Mouse (Mus musculus) intestine, embryonic 14.5 days (tissue): ENCODE data around the gene Fhl2. TPM values are rescaled to one million over a fixed set of nuclear protein-coding genes. Genes with fewer than 3 reads are reported as not detected.
A peak's percentile ranks its signal among the peaks of the same experiment; 100 is the strongest.

Experiments
- ATAC-seq: fragments of 200-750 bp; cut with Nextera tagmentation; replicated peaks from 2 replicates; pipeline ENCODE4 v1.8.0; 2017; ENCODE audit warnings: low read depth, moderate number of reproducible peaks, moderate TSS enrichment, moderate library complexity; ENCODE audit not compliant: low FRiP score, low TSS enrichment
- DNase-seq: peaks from one replicate; pipeline ENCODE4 v3.0.0-alpha.2; 2018; ENCODE audit warnings: low spot score
- H3K27ac ChIP-seq: fragments of 300-500 bp; sonication (generic); 2 replicates; pipeline ENCODE4 v1.5.1; 2014; ENCODE audit warnings: low read depth, mild to moderate bottlenecking, control low read depth
- H3K27me3 ChIP-seq: fragments of 300-500 bp; sonication (generic); replicated peaks from 2 replicates; pipeline ENCODE4 v1.6.1; 2014; ENCODE audit warnings: low read length, control low read depth; ENCODE audit not compliant: control insufficient read depth, insufficient read depth
- H3K36me3 ChIP-seq: fragments of 300-500 bp; sonication (generic); 2 replicates; pipeline ENCODE4 v1.6.1; 2014; ENCODE audit warnings: low read length, control low read depth; ENCODE audit not compliant: control insufficient read depth, insufficient read depth
- H3K4me1 ChIP-seq: fragments of 300-500 bp; sonication (generic); replicated peaks from 2 replicates; pipeline ENCODE4 v1.6.1; 2014; ENCODE audit warnings: low read length, control low read depth, mixed read lengths; ENCODE audit not compliant: control insufficient read depth, insufficient read depth
- H3K4me2 ChIP-seq: fragments of 300-500 bp; sonication (generic); 2 replicates; pipeline ENCODE4 v1.6.1; 2014; ENCODE audit warnings: low read length
- H3K4me3 ChIP-seq: fragments of 300-500 bp; sonication (generic); 2 replicates; pipeline ENCODE4 v1.5.1; 2014; ENCODE audit warnings: low read depth, low read length, control low read depth, mixed read lengths
- H3K9ac ChIP-seq: fragments of 300-500 bp; sonication (generic); 2 replicates; pipeline ENCODE4 v1.6.1; 2014; ENCODE audit warnings: mild to moderate bottlenecking, low read length
- H3K9me3 ChIP-seq: fragments of 300-500 bp; sonication (generic); 2 replicates; pipeline ENCODE4 v1.6.1; 2016; ENCODE audit warnings: low read length, control low read depth; ENCODE audit not compliant: control insufficient read depth
- WGBS: fragments of 180-500 bp; shearing (Covaris S2); extraction: QIAGEN DNeasy Blood & Tissue Kit; methylation state at CpG from one replicate; pipeline ENCODE4 v1.1.7; 2014; 5-methylcytosine and 5-hydroxymethylcytosine counted together
- polyA plus RNA-seq: library from polyadenylated mRNA; unstranded; fragments of >200 nt; fragmentation: Nextera tagmentation; extraction: Ambion mirVana; gene quantifications from 2 replicates; pipeline ENCODE4 v1.2.1, GENCODE M21; 2014

Gene Fhl2
- polyA plus RNA-seq, 1 experiment from 2014 or later = 60.5 TPM

DNA sequence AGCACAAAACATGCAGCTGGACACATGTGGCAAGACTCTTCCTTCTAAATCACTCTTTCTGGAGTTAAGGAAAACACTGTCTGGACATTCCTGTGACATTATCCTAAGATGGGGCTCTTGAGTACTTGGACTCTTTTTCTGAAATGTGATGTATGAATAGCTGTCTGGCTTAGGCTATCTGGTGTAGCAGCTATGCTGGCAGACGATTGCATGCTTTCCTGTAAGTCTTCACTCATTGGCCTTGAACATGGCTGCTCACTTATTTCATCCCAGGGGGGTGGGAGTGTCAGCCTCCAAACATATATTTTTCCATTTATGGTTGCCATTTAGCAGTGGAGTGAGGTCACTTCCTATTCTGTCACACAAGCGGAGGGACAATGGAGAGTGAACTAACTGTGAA lies 42.3 kb downstream of the Fhl2 start:
- Histone ChIP-seq H3K4me3 (no peak overlapping the region), H3K27ac (peak overlapping the region; percentile 47), H3K4me1 (peaks cover 19% of the 10 kb centered on the region), H3K4me2 (no peak overlapping the region), H3K9me3 (no peaks in the 10 kb centered on the region), H3K9ac (no peak overlapping the region), H3K27me3 (no peaks in the 10 kb centered on the region), H3K36me3 (peaks cover 32% of the 10 kb centered on the region)
- ATAC-seq (no peak), DNase-seq (no peak)
- 44% methylated on average over 2 of the region's 2 CpGs for WGBS

- DNase-seq (no peak), ATAC-seq (no peak)
- Histone ChIP-seq H3K36me3 (peaks cover 41% of the 10 kb centered on the region), H3K9me3 (no peaks in the 10 kb centered on the region), H3K4me2 (no peak overlapping the region), H3K4me1 (peaks cover 15% of the 10 kb centered on the region), H3K27ac (peak overlapping the region; percentile 71), H3K9ac (no peak overlapping the region), H3K4me3 (no peak overlapping the region), H3K27me3 (no peaks in the 10 kb centered on the region)
- WGBS = 65% methylated on average over 5 of the region's 5 CpGs
Observed at GRCm38 (mm10) chr1:43153538-43153937, 43.2 kb downstream of the Fhl2 start.

DNA sequence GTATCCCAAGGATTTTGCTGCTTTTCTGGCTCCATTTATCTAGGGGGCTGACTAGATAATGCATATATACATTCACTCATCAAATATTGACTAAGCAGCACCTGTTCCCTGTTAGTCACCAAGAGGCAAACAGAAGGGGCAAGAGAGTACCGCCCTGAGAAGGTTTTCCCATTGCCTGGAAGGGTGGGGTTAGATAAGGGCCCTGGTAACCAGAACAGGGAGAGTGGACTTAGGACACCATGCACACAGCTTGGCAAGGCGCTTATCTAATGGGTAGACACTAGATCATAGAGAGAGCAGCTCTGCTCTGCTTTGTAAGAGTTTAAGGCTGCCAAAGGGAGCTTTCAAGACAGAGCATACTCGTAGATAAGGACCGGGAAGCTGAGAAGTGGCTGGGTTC lies 44.2 kb downstream of the Fhl2 start:
- 72% methylated on average over 4 of the region's 4 CpGs for WGBS
- Histone ChIP-seq H3K4me1 (peaks cover 15% of the 10 kb centered on the region), H3K4me2 (no peak overlapping the region), H3K9ac (no peak overlapping the region), H3K36me3 (peaks cover 47% of the 10 kb centered on the region), H3K27me3 (no peaks in the 10 kb centered on the region), H3K4me3 (no peak overlapping the region), H3K27ac (peak overlapping the region; percentile 71), H3K9me3 (no peaks in the 10 kb centered on the region)
- DNase-seq (no peak), ATAC-seq (peak; percentile 95)

DNA sequence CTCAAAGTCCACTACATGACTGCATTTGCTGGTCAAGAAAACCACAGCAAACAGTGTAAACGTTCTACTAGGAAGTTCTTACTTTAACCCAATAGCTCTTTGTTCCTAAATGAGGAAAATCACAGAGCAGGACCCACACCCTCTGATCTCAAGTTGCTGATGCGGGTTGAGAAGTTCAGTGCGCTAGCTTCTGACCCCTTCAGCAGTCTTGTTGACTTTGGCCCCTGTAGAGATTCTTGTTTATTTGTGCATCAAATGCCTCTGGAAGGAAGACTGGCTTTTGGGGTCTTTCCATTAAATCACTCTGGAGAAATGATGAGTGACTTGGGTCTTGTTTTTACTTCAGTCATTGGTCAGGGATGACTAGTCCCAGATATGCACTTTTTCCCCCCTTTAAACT lies 46.6 kb downstream of the Fhl2 start:
- Histone ChIP-seq H3K36me3 (peaks cover 47% of the 10 kb centered on the region), H3K27ac (no peak overlapping the region), H3K4me2 (no peak overlapping the region), H3K9me3 (no peaks in the 10 kb centered on the region), H3K9ac (no peak overlapping the region), H3K4me1 (peaks cover 15% of the 10 kb centered on the region), H3K27me3 (no peaks in the 10 kb centered on the region), H3K4me3 (no peak overlapping the region)
- 73% methylated on average over 3 of the region's 3 CpGs for WGBS
- DNase-seq = no peak
- ATAC-seq = no peak

DNA sequence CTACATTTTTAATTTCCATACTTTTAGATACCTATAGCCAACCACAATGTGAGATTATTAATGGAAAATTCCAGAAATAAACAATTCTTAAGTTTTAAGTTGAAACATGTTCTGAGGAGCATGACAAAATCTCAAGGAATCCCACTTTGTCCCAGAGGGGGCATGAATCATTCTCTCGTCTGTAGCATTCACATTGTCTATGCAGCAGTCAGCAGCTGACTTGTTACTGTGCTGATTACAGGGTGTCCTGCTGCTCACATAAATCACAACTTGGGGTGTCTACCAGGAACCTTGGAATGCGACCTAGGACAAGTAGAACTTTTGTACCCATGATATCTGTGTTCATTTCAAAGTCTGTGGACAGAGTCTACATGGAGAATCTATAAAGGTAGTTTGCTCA lies 49.3 kb downstream of the Fhl2 start:
- Histone ChIP-seq H3K9me3 (no peaks in the 10 kb centered on the region), H3K27ac (no peak overlapping the region), H3K4me3 (no peak overlapping the region), H3K36me3 (peaks cover 46% of the 10 kb centered on the region), H3K27me3 (no peaks in the 10 kb centered on the region), H3K4me2 (no peak overlapping the region), H3K9ac (no peak overlapping the region), H3K4me1 (no peaks in the 10 kb centered on the region)
- ATAC-seq (no peak), DNase-seq (no peak)
- 63% methylated on average over 2 of the region's 2 CpGs for whole genome bisulfite sequencing

GRCm38 (mm10) chr1:43145388-43145787 lies 51.4 kb downstream of the Fhl2 start:
- Histone ChIP-seq H3K4me3 (no peak overlapping the region), H3K27me3 (no peaks in the 10 kb centered on the region), H3K4me1 (no peaks in the 10 kb centered on the region; the same call in 1 of the 2 replicates), H3K36me3 (peaks cover 38% of the 10 kb centered on the region), H3K4me2 (no peak overlapping the region), H3K9me3 (no peaks in the 10 kb centered on the region), H3K9ac (no peak overlapping the region), H3K27ac (no peak overlapping the region)
- WGBS = 86% methylated on average over 6 of the region's 6 CpGs
- ATAC-seq (no peak), DNase-seq (no peak)

DNA sequence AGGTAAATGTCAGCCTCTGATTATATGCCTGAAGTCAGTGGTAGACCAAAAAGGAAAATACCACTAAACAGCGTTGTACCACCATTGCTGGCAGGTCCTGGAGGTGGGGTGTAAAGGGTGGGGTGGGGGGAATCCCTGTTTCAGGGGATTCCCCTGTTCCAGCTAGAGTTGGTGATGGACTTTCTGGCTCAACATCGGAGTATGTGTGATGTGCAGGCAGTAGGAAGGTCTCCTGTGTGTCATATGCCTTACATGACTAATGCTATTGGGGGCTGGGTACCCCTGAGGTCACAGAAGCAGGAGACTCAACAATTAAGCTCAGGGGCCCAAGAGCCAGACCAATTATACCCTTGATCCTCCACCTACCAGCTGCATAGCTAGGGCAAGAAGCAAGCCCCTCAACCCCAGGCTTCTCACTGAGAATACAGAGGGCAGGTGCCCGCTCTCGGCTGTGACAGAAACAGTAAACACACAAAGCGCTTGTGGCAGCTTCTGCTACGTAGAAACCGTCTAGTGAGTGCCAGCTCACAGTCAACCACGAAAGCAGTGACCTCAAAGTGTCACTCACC lies 52.4 kb downstream of the Fhl2 start:
- WGBS = 90% methylated on average over 8 of the region's 8 CpGs
- no peaks in the 10 kb centered on the region for H3K9me3 ChIP-seq
- DNase-seq (no peak), ATAC-seq (no peak)
- peaks cover 34% of the 10 kb centered on the region for H3K36me3 ChIP-seq
- H3K9ac ChIP-seq = no peak overlapping the region
- H3K4me1 ChIP-seq = no peaks in the 10 kb centered on the region; the same call in 1 of the 2 replicates
- no peak overlapping the region for H3K4me2 ChIP-seq
- H3K4me3 ChIP-seq = no peak overlapping the region
- no peak overlapping the region for H3K27ac ChIP-seq
- no peaks in the 10 kb centered on the region for H3K27me3 ChIP-seq

- no peak overlapping the region for H3K27ac ChIP-seq
- H3K4me3 ChIP-seq = no peak overlapping the region
- ATAC-seq (no peak), DNase-seq (no peak)
- H3K27me3 ChIP-seq = no peaks in the 10 kb centered on the region
- H3K36me3 ChIP-seq = peaks cover 27% of the 10 kb centered on the region
- H3K9ac ChIP-seq = no peak overlapping the region
- WGBS = 89% methylated on average over 4 of the region's 4 CpGs
- no peaks in the 10 kb centered on the region for H3K9me3 ChIP-seq
- H3K4me2 ChIP-seq = no peak overlapping the region
- H3K4me1 ChIP-seq = no peaks in the 10 kb centered on the region; the same call in 1 of the 2 replicates
Observed at GRCm38 (mm10) chr1:43143791-43144190, 53.0 kb downstream of the Fhl2 start.

DNA sequence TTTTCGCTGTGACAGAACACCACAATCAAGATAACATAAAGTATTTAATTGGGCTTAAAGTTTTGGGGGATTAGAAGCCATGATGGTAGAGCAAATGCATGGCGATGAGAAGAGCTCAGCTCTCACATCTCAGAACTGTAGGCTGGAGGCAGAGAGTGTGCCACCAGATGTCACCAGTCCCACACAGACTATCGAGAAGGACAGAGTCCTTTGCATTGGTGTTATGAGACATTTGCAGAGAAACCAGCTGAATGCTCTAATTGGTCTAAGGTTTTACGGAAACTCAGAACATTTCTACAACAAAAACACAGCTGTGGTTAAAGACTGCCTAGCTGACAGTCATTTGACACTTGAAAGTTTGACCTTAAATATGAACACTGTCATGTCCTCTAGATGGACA lies 53.5 kb downstream of the Fhl2 start:
- H3K4me1 ChIP-seq = no peaks in the 10 kb centered on the region; the same call in 1 of the 2 replicates
- H3K4me3 ChIP-seq = no peak overlapping the region
- H3K4me2 ChIP-seq = no peak overlapping the region
- no peak overlapping the region for H3K9ac ChIP-seq
- peaks cover 27% of the 10 kb centered on the region for H3K36me3 ChIP-seq
- H3K27me3 ChIP-seq = no peaks in the 10 kb centered on the region
- no peak for DNase-seq
- WGBS = 86% methylated on average over 4 of the region's 4 CpGs
- no peak overlapping the region for H3K27ac ChIP-seq
- H3K9me3 ChIP-seq = no peaks in the 10 kb centered on the region
- ATAC-seq = no peak
